Mouse (Mus musculus) kidney, adult 18-20 months (tissue): ENCODE data around the gene Thegl.
"Not testable (repeated sequence)": the region's sequence is repeated elsewhere in the genome, so short reads cannot be mapped to it uniquely, and the experiment has no call there.

Experiments used
- DNase-seq: peaks from one replicate; pipeline ENCODE4 v3.0.0; 2021

The Thegl gene

GRCm38 (mm10) chr5:77015544-77016482, at the start of gene Thegl:
Gene Thegl (plus strand): TSS chr5:77016023.
- peak; percentile 84 for DNase-seq

- no peak for DNase-seq
Observed at GRCm38 (mm10) chr5:76969250-76969649, 46.6 kb upstream of the Thegl start.

GRCm38 (mm10) chr5:76971115-76971514, 44.7 kb upstream of the Thegl start:
- DNase-seq: not testable (repeated sequence)

GRCm38 (mm10) chr5:76973488-76973887, 42.3 kb upstream of the Thegl start:
- DNase-seq: no peak

- DNase-seq: no peak
Observed at GRCm38 (mm10) chr5:76974207-76974553, 41.6 kb upstream of the Thegl start.

- peak; percentile 80 for DNase-seq
Observed at GRCm38 (mm10) chr5:76974554-76975285, 41.1 kb upstream of the Thegl start, which contains the start of gene Srp72. Gene Srp72 (plus strand): TSS chr5:76974683.

- DNase-seq: no peak
Observed at GRCm38 (mm10) chr5:76975736-76976135, 40.1 kb upstream of the Thegl start.

- DNase-seq: no peak
Observed at GRCm38 (mm10) chr5:76984015-76984414, 31.8 kb upstream of the Thegl start.

- no peak for DNase-seq
Observed at GRCm38 (mm10) chr5:76990789-76991188, 25.0 kb upstream of the Thegl start.

- DNase-seq: no peak
Observed at GRCm38 (mm10) chr5:76993174-76993814, 22.5 kb upstream of the Thegl start.

GRCm38 (mm10) chr5:76998416-76998815, 17.4 kb upstream of the Thegl start:
- no peak for DNase-seq

- DNase-seq: no peak
Observed at GRCm38 (mm10) chr5:77001192-77001591, 14.6 kb upstream of the Thegl start.

- DNase-seq: no peak
Observed at GRCm38 (mm10) chr5:77004051-77004821, 11.6 kb upstream of the Thegl start, which contains the start of gene Arl9. Gene Arl9 (plus strand): TSS chr5:77004055.

- DNase-seq: no peak
Observed at GRCm38 (mm10) chr5:77010352-77010751, 5.5 kb upstream of the Thegl start.

GRCm38 (mm10) chr5:77011082-77011481, 4.7 kb upstream of the Thegl start:
- no peak for DNase-seq

GRCm38 (mm10) chr5:77013171-77013570, 2.7 kb upstream of the Thegl start:
- DNase-seq: no peak

- no peak for DNase-seq
Observed at GRCm38 (mm10) chr5:77028034-77028433, 12.2 kb downstream of the Thegl start.

- DNase-seq: peak; percentile 25
Observed at GRCm38 (mm10) chr5:77029735-77030134, 13.9 kb downstream of the Thegl start.

- DNase-seq: not testable (repeated sequence)
Observed at GRCm38 (mm10) chr5:77035101-77035500, 19.3 kb downstream of the Thegl start.

GRCm38 (mm10) chr5:77038451-77038850, 22.6 kb downstream of the Thegl start:
- no peak for DNase-seq

- DNase-seq: no peak
Observed at GRCm38 (mm10) chr5:77039391-77039790, 23.6 kb downstream of the Thegl start.

- no peak for DNase-seq
Observed at GRCm38 (mm10) chr5:77044362-77044761, 28.5 kb downstream of the Thegl start.
